Mouse (Mus musculus) spleen, adult 2 months (tissue): ENCODE results near the gene Polq. TPM values are rescaled to one million over a fixed set of nuclear protein-coding genes. Genes with fewer than 3 reads are reported as not detected.
"Not testable (repeated sequence)": the region's sequence is repeated elsewhere in the genome, so short reads cannot be mapped to it uniquely, and the experiment has no call there.

Experiments
- DNase-seq, 2 experiments: peaks; one replicate each; pipeline versions ENCODE4 v3.0.0 to v3.0.0-alpha.2; 2012 to 2021; ENCODE audit warnings: low spot score in 2 of 2, low read depth in 1 of 2
- H3K27ac ChIP-seq: fragments of 200-500 bp; 2 replicates; pipeline ENCODE4 v1.5.1; 2012; ENCODE audit warnings: low read length, inconsistent platforms; ENCODE audit not compliant: insufficient read depth
- H3K27me3 ChIP-seq: fragments of 200-500 bp; 2 replicates; pipeline ENCODE4 v1.6.1; 2012; ENCODE audit warnings: mild to moderate bottlenecking, moderate library complexity, low read length, inconsistent platforms; ENCODE audit not compliant: control insufficient read depth, insufficient read depth
- H3K36me3 ChIP-seq: fragments of 200-500 bp; 2 replicates; pipeline ENCODE4 v1.6.1; 2012; ENCODE audit warnings: mild to moderate bottlenecking, low read length, inconsistent platforms; ENCODE audit not compliant: control insufficient read depth, insufficient read depth
- H3K4me1 ChIP-seq: fragments of 200-500 bp; 2 replicates; pipeline ENCODE4 v1.6.1; 2011; ENCODE audit warnings: inconsistent platforms; ENCODE audit not compliant: control insufficient read depth, insufficient read depth, insufficient read length
- H3K4me3 ChIP-seq: fragments of 200-500 bp; 2 replicates; pipeline ENCODE4 v1.5.1; 2011; ENCODE audit warnings: mild to moderate bottlenecking, inconsistent platforms; ENCODE audit not compliant: insufficient read depth, insufficient read length; ENCODE audit errors: extremely low read depth
- CTCF ChIP-seq: fragments of 200-500 bp; IDR thresholded peaks from 2 replicates; pipeline ENCODE4 v1.5.1; 2011; ENCODE audit warnings: mild to moderate bottlenecking, inconsistent platforms; ENCODE audit not compliant: insufficient read depth, insufficient read length, insufficient replicate concordance; ENCODE audit errors: extremely low read depth
- POLR2A ChIP-seq: fragments of 200-500 bp; IDR thresholded peaks from 2 replicates; pipeline ENCODE4 v1.6.1; 2011; ENCODE audit warnings: low read depth, low read length, inconsistent platforms
- WGBS: fragments of 180-500 bp; shearing (Covaris S2); methylation state at CpG from one replicate; pipeline ENCODE4 v1.1.7; 2018; 5-methylcytosine and 5-hydroxymethylcytosine counted together
- polyA plus RNA-seq: library from polyadenylated mRNA; depleted of rRNA; stranded (reverse); fragments of >200 nt; gene quantifications from 2 replicates; pipeline ENCODE4 v1.2.3, GENCODE M21; 2012; rRNA removed

Polq gene
- polyA plus RNA-seq, 1 experiment: 0.53 TPM

- H3K4me1 ChIP-seq: peaks cover 3% of the 10 kb centered on the region; the same call in 1 of the 2 replicates
- H3K36me3 ChIP-seq: peaks cover 3% of the 10 kb centered on the region; the same call in 1 of the 2 replicates
- no peaks in the 10 kb centered on the region for H3K27me3 ChIP-seq
- H3K4me3 ChIP-seq: no peak overlapping the region
- DNase-seq: no peak
- WGBS: 90% methylated on average over 1 of the region's 1 CpGs
- H3K27ac ChIP-seq: no peak overlapping the region
- TF ChIP-seq CTCF: no peak
- no peak for TF ChIP-seq POLR2A
These were observed 78.1 kb downstream of the Polq start for GRCm38 (mm10) chr16:37089648-37090047.

- H3K4me1 ChIP-seq: peaks cover 3% of the 10 kb centered on the region; the same call in 1 of the 2 replicates
- H3K27me3 ChIP-seq: no peaks in the 10 kb centered on the region
- 66% methylated on average over 4 of the region's 4 CpGs for WGBS
- no peaks in the 10 kb centered on the region for H3K36me3 ChIP-seq
- TF ChIP-seq CTCF (no peak), POLR2A (no peak)
- H3K4me3 ChIP-seq: no peak overlapping the region
- DNase-seq: peak in 1 of 2 experiments; percentile 28
- peak overlapping the region; percentile 67 for H3K27ac ChIP-seq
These were observed 82.7 kb downstream of the Polq start for GRCm38 (mm10) chr16:37094169-37094833.

- no peaks in the 10 kb centered on the region for H3K4me1 ChIP-seq
- TF ChIP-seq CTCF (no peak), POLR2A (no peak)
- H3K27ac ChIP-seq: no peak overlapping the region
- H3K27me3 ChIP-seq: no peaks in the 10 kb centered on the region
- WGBS: 24% methylated on average over 5 of the region's 5 CpGs
- no peaks in the 10 kb centered on the region for H3K36me3 ChIP-seq
- DNase-seq: no peak
- no peak overlapping the region for H3K4me3 ChIP-seq
These were observed 97.2 kb downstream of the Polq start for GRCm38 (mm10) chr16:37108763-37109162.

GRCm38 (mm10) chr16:37109285-37109684 lies 97.7 kb downstream of the Polq start:
- H3K4me3 ChIP-seq: no peak overlapping the region
- no peaks in the 10 kb centered on the region for H3K4me1 ChIP-seq
- TF ChIP-seq CTCF (no peak), POLR2A (no peak)
- DNase-seq: no peak
- H3K27ac ChIP-seq: no peak overlapping the region
- H3K36me3 ChIP-seq: no peaks in the 10 kb centered on the region
- 31% methylated on average over 3 of the region's 3 CpGs for WGBS
- H3K27me3 ChIP-seq: no peaks in the 10 kb centered on the region

- not testable (repeated sequence) for H3K4me3 ChIP-seq, H3K27ac ChIP-seq, H3K36me3 ChIP-seq, H3K4me1 ChIP-seq, DNase-seq, H3K27me3 ChIP-seq
- 85% methylated on average over 1 of the region's 1 CpGs for whole genome bisulfite sequencing
These were observed 113.6 kb downstream of the Polq start for GRCm38 (mm10) chr16:37125190-37125589.

Other genes with a start within 250 kb of the Polq start
- 1.2 and 2.1 TPM in 2 replicates for gene Slc15a2, start 226.8 kb upstream of the Polq start, polyA plus RNA-seq
- 1.1 and 1.3 TPM in 2 replicates for gene Iqcb1, start 183.4 kb upstream of the Polq start, polyA plus RNA-seq
- gene Eaf2, start 136.8 kb upstream of the Polq start, polyA plus RNA-seq: 1.9 and 2.1 TPM in 2 replicates
- gene Golgb1, start 136.6 kb upstream of the Polq start, polyA plus RNA-seq: 21.8 and 31.8 TPM in 2 replicates
- 114 and 126 TPM in 2 replicates for gene Hcls1, start 76.8 kb upstream of the Polq start, polyA plus RNA-seq
- gene Fbxo40, start 21.3 kb upstream of the Polq start, polyA plus RNA-seq: 0.01 and 0.07 TPM in 2 replicates